Mouse (Mus musculus) embryonic facial prominence, embryonic 14.5 days (tissue): ENCODE measurements around the gene Comt. TPM values are rescaled to one million over a fixed set of nuclear protein-coding genes. Genes with fewer than 3 reads are reported as not detected.

Experiments
- ATAC-seq: fragments of 200-750 bp; cut with Nextera tagmentation; 2 replicates; pipeline ENCODE4 v1.8.0; 2017; ENCODE audit warnings: low read depth, moderate number of reproducible peaks, moderate TSS enrichment
- DNase-seq: peaks from one replicate; pipeline ENCODE4 v3.0.0-alpha.2; 2015; ENCODE audit warnings: low spot score
- H3K27ac ChIP-seq: fragments of 300-500 bp; sonication (generic); replicated peaks from 2 replicates; pipeline ENCODE4 v1.5.1; 2014; ENCODE audit warnings: low read depth, mild to moderate bottlenecking, low read length, moderate library complexity
- H3K27me3 ChIP-seq: fragments of 300-500 bp; sonication (generic); replicated peaks from 2 replicates; pipeline ENCODE4 v1.6.1; 2014; ENCODE audit warnings: low read length; ENCODE audit not compliant: control insufficient read depth, insufficient read depth
- H3K36me3 ChIP-seq: fragments of 300-500 bp; sonication (generic); 2 replicates; pipeline ENCODE4 v1.6.1; 2014; ENCODE audit warnings: low read length, mixed read lengths; ENCODE audit not compliant: control insufficient read depth, insufficient read depth
- H3K4me1 ChIP-seq: fragments of 300-500 bp; sonication (generic); 2 replicates; pipeline ENCODE4 v1.6.1; 2014; ENCODE audit warnings: antibody characterized with exemption, low read length; ENCODE audit not compliant: control insufficient read depth, insufficient read depth
- H3K4me2 ChIP-seq: fragments of 300-500 bp; sonication (generic); 2 replicates; pipeline ENCODE4 v1.6.1; 2014; ENCODE audit warnings: low read depth, mild to moderate bottlenecking, low read length, moderate library complexity, mixed read lengths
- H3K4me3 ChIP-seq: fragments of 300-500 bp; sonication (generic); 2 replicates; pipeline ENCODE4 v1.5.1; 2014; ENCODE audit warnings: low read depth, mild to moderate bottlenecking, low read length
- H3K9ac ChIP-seq: fragments of 300-500 bp; sonication (generic); 2 replicates; pipeline ENCODE4 v1.6.1; 2014; ENCODE audit warnings: low read depth, mild to moderate bottlenecking, low read length, moderate library complexity, mixed read lengths
- H3K9me3 ChIP-seq: fragments of 300-500 bp; sonication (generic); 2 replicates; pipeline ENCODE4 v1.6.1; 2016; ENCODE audit warnings: low read length; ENCODE audit not compliant: control insufficient read depth
- WGBS: fragments of 180-500 bp; shearing (Covaris S2); extraction: QIAGEN DNeasy Blood & Tissue Kit; methylation state at CpG from one replicate; pipeline ENCODE4 v1.1.7; 2014; 5-methylcytosine and 5-hydroxymethylcytosine counted together
- polyA plus RNA-seq: library from polyadenylated mRNA; unstranded; fragments of >200 nt; fragmentation: Nextera tagmentation; extraction: Ambion mirVana; gene quantifications from 2 replicates; pipeline ENCODE4 v1.2.1, GENCODE M21; 2014

The Comt gene
- polyA plus RNA-seq, 1 experiment from 2014 or later = 85.4 TPM

- Histone ChIP-seq H3K4me3 (no peak overlapping the region), H3K27ac (no peak overlapping the region; the same call in 1 of the 2 replicates), H3K9ac (no peak overlapping the region), H3K27me3 (no peaks in the 10 kb centered on the region), H3K4me2 (no peak overlapping the region), H3K9me3 (no peaks in the 10 kb centered on the region), H3K4me1 (peaks cover 21% of the 10 kb centered on the region), H3K36me3 (peaks cover 25% of the 10 kb centered on the region)
- peak; percentile 57 for DNase-seq
- 24% methylated on average over 11 of the region's 11 CpGs for WGBS
- ATAC-seq = peak; percentile 3; the same call in 1 of the 2 replicates
Observed at GRCm38 (mm10) chr16:18394777-18395619, 31.7 kb downstream of the Comt start.

DNA sequence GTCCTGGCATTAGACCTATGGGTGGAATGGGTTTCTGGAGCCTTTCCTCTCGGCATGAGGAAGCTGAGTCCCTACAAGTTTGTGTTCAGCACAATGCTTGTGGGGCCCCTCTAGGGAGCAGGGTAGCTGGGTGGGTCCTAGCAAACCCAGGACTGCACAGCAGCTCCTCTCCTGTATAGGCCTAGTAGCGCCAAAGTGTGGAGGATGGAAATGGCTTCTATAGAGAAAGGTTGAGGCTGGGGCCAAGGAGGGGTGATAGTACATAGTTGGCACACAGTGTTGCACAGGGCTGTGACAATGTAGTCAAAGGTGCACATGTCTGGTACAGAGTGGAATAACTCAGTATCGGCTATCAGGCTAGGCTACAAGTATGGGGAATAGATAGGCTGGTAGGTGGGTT, 32.6 kb downstream of the Comt start:
- Histone ChIP-seq H3K4me3 (no peak overlapping the region), H3K27me3 (no peaks in the 10 kb centered on the region), H3K4me2 (peak overlapping the region; percentile 87; the same call in 1 of the 2 replicates), H3K4me1 (peaks cover 21% of the 10 kb centered on the region), H3K36me3 (peaks cover 24% of the 10 kb centered on the region), H3K9me3 (no peaks in the 10 kb centered on the region), H3K27ac (no peak overlapping the region), H3K9ac (peak overlapping the region; percentile 77; the same call in 1 of the 2 replicates)
- whole genome bisulfite sequencing = 76% methylated on average over 3 of the region's 3 CpGs
- DNase-seq (no peak), ATAC-seq (no peak)

GRCm38 (mm10) chr16:18393595-18393994, 33.1 kb downstream of the Comt start:
- Histone ChIP-seq H3K36me3 (peaks cover 19% of the 10 kb centered on the region), H3K9me3 (no peaks in the 10 kb centered on the region), H3K4me2 (peak overlapping the region; percentile 87), H3K4me1 (peaks cover 21% of the 10 kb centered on the region), H3K9ac (peak overlapping the region; percentile 77), H3K4me3 (peak overlapping the region; percentile 65), H3K27me3 (no peaks in the 10 kb centered on the region), H3K27ac (no peak overlapping the region)
- WGBS = 71% methylated on average over 5 of the region's 5 CpGs
- no peak for ATAC-seq
- DNase-seq = no peak

GRCm38 (mm10) chr16:18392469-18393426, 33.9 kb downstream of the Comt start:
- H3K4me3 ChIP-seq = peak overlapping the region; percentile 65
- peak overlapping the region; percentile 87 for H3K4me2 ChIP-seq
- WGBS = under 1% methylated on average over 34 of the region's 63 CpGs
- H3K9ac ChIP-seq = peak overlapping the region; percentile 77
- DNase-seq = peak; percentile 92
- H3K36me3 ChIP-seq = peaks cover 11% of the 10 kb centered on the region
- H3K4me1 ChIP-seq = peaks cover 21% of the 10 kb centered on the region
- peak; percentile 85 for ATAC-seq
- H3K27me3 ChIP-seq = no peaks in the 10 kb centered on the region
- H3K27ac ChIP-seq = peak overlapping the region; percentile 60; the same call in 1 of the 2 replicates
- H3K9me3 ChIP-seq = no peaks in the 10 kb centered on the region

- 0 out of 2 replicates have a peak, but pooled peaks cover under 1% of the 10 kb centered on the region for H3K36me3 ChIP-seq
- no peak overlapping the region for H3K4me3 ChIP-seq
- DNase-seq (no peak), ATAC-seq (no peak)
- no peak overlapping the region for H3K4me2 ChIP-seq
- H3K4me1 ChIP-seq = peaks cover 21% of the 10 kb centered on the region
- no peak overlapping the region for H3K27ac ChIP-seq
- H3K9me3 ChIP-seq = no peaks in the 10 kb centered on the region
- WGBS = 85% methylated on average over 3 of the region's 3 CpGs
- no peak overlapping the region for H3K9ac ChIP-seq
- no peaks in the 10 kb centered on the region for H3K27me3 ChIP-seq
Observed at GRCm38 (mm10) chr16:18391728-18392127, 34.9 kb downstream of the Comt start.

DNA sequence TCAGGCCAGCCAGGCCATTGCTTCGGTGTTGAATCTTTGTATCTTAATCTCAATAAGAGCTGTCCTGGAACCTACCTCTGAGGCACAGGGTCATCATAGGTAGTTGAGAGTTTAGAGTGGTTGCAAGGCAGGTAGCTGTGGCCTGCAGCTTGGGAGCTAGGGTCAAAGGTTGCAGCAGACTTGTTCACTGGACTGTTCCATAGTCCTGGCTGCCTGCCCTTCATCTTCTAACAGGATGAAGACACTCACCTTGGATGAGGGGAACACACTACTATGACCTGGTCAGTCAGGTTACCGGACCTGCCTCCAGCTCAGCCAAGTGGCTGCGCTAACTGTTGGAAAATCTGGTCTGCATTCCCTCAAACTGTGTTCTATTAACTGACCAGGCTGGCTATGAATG, 35.5 kb downstream of the Comt start:
- H3K9ac ChIP-seq = no peak overlapping the region
- H3K27ac ChIP-seq = no peak overlapping the region
- no peaks in the 10 kb centered on the region for H3K27me3 ChIP-seq
- no peak overlapping the region for H3K4me3 ChIP-seq
- no peak overlapping the region for H3K4me2 ChIP-seq
- H3K4me1 ChIP-seq = peaks cover 21% of the 10 kb centered on the region
- ATAC-seq (no peak), DNase-seq (no peak)
- H3K9me3 ChIP-seq = no peaks in the 10 kb centered on the region
- WGBS = 94% methylated on average over 3 of the region's 3 CpGs
- no peaks in the 10 kb centered on the region for H3K36me3 ChIP-seq

DNA sequence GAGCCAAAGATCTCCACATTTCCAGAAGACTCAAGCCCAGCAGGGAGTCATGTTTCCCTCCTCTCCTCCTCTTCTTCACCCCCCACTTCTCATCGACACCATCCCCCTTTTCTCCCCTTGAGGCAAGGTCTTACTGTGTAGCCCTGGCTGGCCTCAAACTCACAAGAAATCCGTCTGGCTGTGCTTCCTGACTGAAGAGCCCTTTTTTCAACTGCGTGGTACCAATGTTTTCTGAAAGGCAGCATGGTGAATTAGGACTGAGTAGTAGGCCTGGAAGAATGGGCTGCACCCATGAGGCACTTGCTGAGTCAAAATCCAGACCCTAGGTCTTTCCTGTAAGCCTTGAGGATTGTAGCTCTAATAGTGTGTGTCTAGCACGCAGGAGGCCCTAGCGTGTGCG, 36.3 kb downstream of the Comt start:
- no peak for DNase-seq
- H3K27me3 ChIP-seq = no peaks in the 10 kb centered on the region
- H3K27ac ChIP-seq = no peak overlapping the region
- peaks cover 18% of the 10 kb centered on the region for H3K4me1 ChIP-seq
- no peaks in the 10 kb centered on the region for H3K9me3 ChIP-seq
- no peak for ATAC-seq
- no peak overlapping the region for H3K4me3 ChIP-seq
- no peak overlapping the region for H3K4me2 ChIP-seq
- H3K9ac ChIP-seq = no peak overlapping the region
- no peaks in the 10 kb centered on the region for H3K36me3 ChIP-seq
- WGBS = 55% methylated on average over 6 of the region's 6 CpGs

DNA sequence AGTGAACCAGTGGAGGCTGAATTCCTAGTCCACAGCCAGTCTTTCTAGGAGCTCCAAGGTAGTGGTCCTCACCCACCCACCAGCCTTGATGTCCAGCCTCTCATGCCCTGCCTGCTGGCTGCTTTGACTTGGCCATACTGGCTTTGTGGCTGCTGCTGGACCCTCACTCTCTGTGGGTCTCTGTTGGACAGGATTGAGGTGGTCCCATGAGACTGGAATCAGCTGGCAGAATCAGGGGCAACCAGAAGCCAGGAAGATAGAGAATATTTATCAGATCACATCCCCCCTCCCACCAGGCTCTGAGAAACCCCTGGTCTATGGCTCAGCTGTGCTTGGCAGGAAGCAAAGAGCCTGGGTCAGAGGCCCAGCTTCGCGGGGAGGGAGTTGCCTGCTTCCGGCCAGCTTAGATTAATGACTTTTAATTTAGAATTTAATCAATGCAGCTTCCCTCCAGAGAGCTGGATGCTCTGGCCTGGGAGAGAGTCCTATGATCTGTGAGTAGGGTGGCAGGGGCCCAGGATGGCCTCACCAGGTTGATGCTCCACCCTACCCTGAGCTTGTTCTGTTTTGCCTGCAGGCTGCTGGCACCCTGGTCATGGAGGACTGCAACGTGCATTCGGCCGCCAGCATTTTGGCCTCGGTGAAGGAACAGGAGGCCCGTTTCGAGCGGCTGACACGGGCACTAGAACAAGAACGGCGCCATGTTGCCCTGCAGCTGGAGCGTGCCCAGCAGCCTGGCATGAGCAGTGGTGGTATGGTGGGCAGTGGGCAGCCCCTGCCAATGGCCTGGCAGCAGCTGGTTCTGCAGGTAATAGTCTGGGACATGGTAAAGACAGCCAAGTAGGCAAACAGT, 37.8 kb downstream of the Comt start:
- Histone ChIP-seq H3K4me2 (no peak overlapping the region), H3K36me3 (no peaks in the 10 kb centered on the region)
- 80% methylated on average over 14 of the region's 14 CpGs for WGBS

More for the DNA sequence above, 37.8 kb downstream of the Comt start:
- H3K9me3 ChIP-seq = no peaks in the 10 kb centered on the region
- no peak overlapping the region for H3K4me3 ChIP-seq
- DNase-seq (no peak), ATAC-seq (no peak)
- no peaks in the 10 kb centered on the region for H3K27me3 ChIP-seq
- H3K9ac ChIP-seq = no peak overlapping the region
- H3K4me1 ChIP-seq = peaks cover 7% of the 10 kb centered on the region
- H3K27ac ChIP-seq = no peak overlapping the region
